8 mouse cellular contexts compared by ENCODE assay signal in genomic region chr14:55659960-55660573, GRCm38 (mm10). TPM values are rescaled to one million over a fixed set of nuclear protein-coding genes. Genes with fewer than 3 reads are reported as not detected.
DNase-seq lines count a peak whose midpoint lies in the region; ATAC-seq and TF ChIP-seq lines count a peak whose summit lies in the region.

Gene Mdp1, minus strand, starts transcription at chr14:55660508.

- WGBS in heart, embryonic 13.5 days: 0% methylated on average over 39 of the region's 39 CpGs
- WGBS in liver, embryonic 12.5 days (ENCODE audit: insufficient replicate concordance): under 1% methylated on average over 39 of the region's 39 CpGs

- H3K4me1 ChIP-seq in CH12.LX (ENCODE audit: control insufficient read depth in 1 of 2, insufficient read depth in 2 of 2): peaks cover 0 to 16% of the 10 kb centered on the region in 2 experiments; a peak in 2 of 4 replicates
- H3K4me1 ChIP-seq in heart, embryonic 13.5 days: peaks cover 31% of the 10 kb centered on the region
- H3K4me1 ChIP-seq in liver, embryonic 12.5 days: peaks cover 23% of the 10 kb centered on the region

- dilution Hi-C loops in CH12.LX (cut with MboI; ENCODE audit: extremely low pct_ligation_motif_present, extremely low pct_unique_long_range_greater_than_20kb, low sequenced_read_pairs): no loop called here

- TF ChIP-seq POLR2A in CH12.LX (IDR thresholded peaks at IDR 0.05; ENCODE audit: low read depth, low read length): peak; percentile 73

- peak; percentile 74 for DNase-seq in CH12.LX (ENCODE audit: extremely low read depth)
- DNase-seq in c-Kit-negative CD71-positive TER-119-positive erythroid progenitor cells, embryonic 14.5 days (ENCODE audit: low read depth, low spot score): peak; percentile 71
- DNase-seq in fibroblast of lung, adult 2 months (ENCODE audit: low read depth): peak; percentile 65
- DNase-seq in kidney, postnatal 10 days: peak; percentile 87
- DNase-seq in naive thymus-derived CD4-positive, alpha-beta T cell, adult 2 months (ENCODE audit: low read depth): peak; percentile 86
- DNase-seq in splenic B cell, adult 2 months (ENCODE audit: low read depth, low spot score): peak; percentile 87

- H3K27me3 ChIP-seq in CH12.LX (replicated peaks): no peaks in the 10 kb centered on the region
- no peaks in the 10 kb centered on the region for H3K27me3 ChIP-seq in heart, embryonic 13.5 days (replicated peaks)
- H3K27me3 ChIP-seq in liver, embryonic 12.5 days (replicated peaks): no peaks in the 10 kb centered on the region
- H3K27me3 ChIP-seq in splenic B cell, adult 2 months (ENCODE audit: control insufficient read depth, insufficient read depth, low read length, poor library complexity, severe bottlenecking): no peaks in the 10 kb centered on the region

- TF ChIP-seq RAD21 in CH12.LX (IDR thresholded peaks at IDR 0.05; ENCODE audit: low read depth, low read length): no peak; the same call in 1 of the 2 replicates

- peak within 1 kb of the TSS; percentile 64 to 79 (median 70) for H3K4me3 ChIP-seq in CH12.LX (replicated peaks in 1 of 3; ENCODE audit: low read depth in 2 of 3, low read length in 2 of 3, poor library complexity in 1 of 3)
- peak within 1 kb of the TSS; percentile 85 for H3K4me3 ChIP-seq in heart, embryonic 13.5 days
- H3K4me3 ChIP-seq in liver, embryonic 12.5 days: peak within 1 kb of the TSS; percentile 69

- peak within 1 kb of the TSS; percentile 95 for H3K4me2 ChIP-seq in CH12.LX (ENCODE audit: insufficient read depth, low read depth, poor library complexity, severe bottlenecking)
- H3K4me2 ChIP-seq in heart, embryonic 13.5 days: peak within 1 kb of the TSS; percentile 78
- H3K4me2 ChIP-seq in liver, embryonic 12.5 days: peak within 1 kb of the TSS; percentile 68

- peaks cover 4% of the 10 kb centered on the region for H3K79me2 ChIP-seq in CH12.LX (replicated peaks; ENCODE audit: control insufficient read depth, extremely low read depth, insufficient read depth, poor library complexity, severe bottlenecking)

- in situ Hi-C loops in CH12.LX (cut with MboI; ENCODE audit: low pct_ligation_motif_present, low pct_unique_long_range_greater_than_20kb, low sequenced_read_pairs): no loop called here

- TF ChIP-seq CTCF in CH12.LX (conservative IDR thresholded peaks at IDR 0.05 in 1 of 2, IDR thresholded peaks at IDR 0.05 in 1 of 2; ENCODE audit: low read depth in 2 of 2, low read length in 2 of 2): peak in 1 of 2 experiments; percentile 76; a peak in 2 of 4 replicates

- no peaks in the 10 kb centered on the region for H3K9me3 ChIP-seq in CH12.LX (replicated peaks; ENCODE audit: low read length)
- no peaks in the 10 kb centered on the region for H3K9me3 ChIP-seq in heart, embryonic 13.5 days
- no peaks in the 10 kb centered on the region for H3K9me3 ChIP-seq in liver, embryonic 12.5 days (replicated peaks)

- TF ChIP-seq EP300 in CH12.LX (IDR thresholded peaks at IDR 0.05; ENCODE audit: low read length): no peak

- ATAC-seq in heart, embryonic 13.5 days (ENCODE audit: extremely low read depth, insufficient number of reproducible peaks, low FRiP score, low TSS enrichment): peak; percentile 54; the same call in 1 of the 2 replicates
- peak; percentile 94 for ATAC-seq in liver, embryonic 12.5 days

- peak within 1 kb of the TSS; percentile 87 for H3K9ac ChIP-seq in CH12.LX (ENCODE audit: insufficient read depth, low read depth)
- H3K9ac ChIP-seq in heart, embryonic 13.5 days: peak within 1 kb of the TSS; percentile 90
- H3K9ac ChIP-seq in liver, embryonic 12.5 days: peak within 1 kb of the TSS; percentile 75

- no peak within 1 kb of the TSS for H3K27ac ChIP-seq in CH12.LX (ENCODE audit: insufficient read depth, low read depth)
- H3K27ac ChIP-seq in heart, embryonic 13.5 days (replicated peaks): peak within 1 kb of the TSS; percentile 86
- H3K27ac ChIP-seq in liver, embryonic 12.5 days: peak within 1 kb of the TSS; percentile 70

- peaks cover 21 to 60% of the 10 kb centered on the region in 2 experiments for H3K36me3 ChIP-seq in CH12.LX (replicated peaks in 1 of 2; ENCODE audit: control insufficient read depth in 1 of 2, insufficient read depth in 1 of 2, low read length in 1 of 2)
- H3K36me3 ChIP-seq in heart, embryonic 13.5 days: peaks cover 45% of the 10 kb centered on the region
- H3K36me3 ChIP-seq in liver, embryonic 12.5 days: peaks cover 43% of the 10 kb centered on the region
- H3K36me3 ChIP-seq in splenic B cell, adult 2 months (ENCODE audit: control insufficient read depth, insufficient read depth, low read length, poor library complexity, severe bottlenecking): peaks cover 6% of the 10 kb centered on the region

TF ChIP-seq in CH12.LX, 34 proteins besides CTCF, POLR2A, EP300 and RAD21:
- TF ChIP-seq UBTF (IDR thresholded peaks at IDR 0.05; ENCODE audit: low read depth, low read length): no peak; the same call in 1 of the 2 replicates
- 0 out of 2 replicates have a peak, but pooled peaks have one; percentile 5 for TF ChIP-seq ZNF384 (IDR thresholded peaks at IDR 0.05; ENCODE audit: low read depth, low read length)
- TF ChIP-seq BHLHE40 (IDR thresholded peaks at IDR 0.05; ENCODE audit: low read depth, low read length): no peak
- TF ChIP-seq JUN (IDR thresholded peaks at IDR 0.05; ENCODE audit: insufficient read depth, low read depth, low read length): no peak
- TF ChIP-seq CHD2 (IDR thresholded peaks at IDR 0.05; ENCODE audit: low read length): no peak
- no peak; the same call in 1 of the 2 replicates for TF ChIP-seq IRF4 (IDR thresholded peaks at IDR 0.05; ENCODE audit: low read depth, low read length)
- TF ChIP-seq MYC (IDR thresholded peaks at IDR 0.05; ENCODE audit: low read depth, low read length): no peak
- TF ChIP-seq KAT2A (IDR thresholded peaks at IDR 0.05; ENCODE audit: insufficient replicate concordance, low read length): peak; percentile 48; the same call in 1 of the 2 replicates
- TF ChIP-seq TCF12 (IDR thresholded peaks at IDR 0.05; ENCODE audit: low read depth, low read length): peak; percentile 76; the same call in 1 of the 2 replicates
- peak; percentile 80 for TF ChIP-seq HCFC1 (IDR thresholded peaks at IDR 0.05; ENCODE audit: low read depth, low read length)
- no peak for TF ChIP-seq USF1 (IDR thresholded peaks at IDR 0.05; ENCODE audit: low read depth, low read length)
- TF ChIP-seq MAX (IDR thresholded peaks at IDR 0.05; ENCODE audit: low read length): no peak; the same call in 1 of the 2 replicates
- TF ChIP-seq SIN3A (IDR thresholded peaks at IDR 0.05; ENCODE audit: low read length): peak; percentile 73
- no peak; the same call in 1 of the 2 replicates for TF ChIP-seq MAZ (IDR thresholded peaks at IDR 0.05; ENCODE audit: low read depth, low read length)
- TF ChIP-seq ZC3H11A (IDR thresholded peaks at IDR 0.05; ENCODE audit: low read depth, low read length): no peak
- no peak for TF ChIP-seq ETS1 (conservative IDR thresholded peaks at IDR 0.05; ENCODE audit: low read depth, low read length)
- TF ChIP-seq RCOR1 (conservative IDR thresholded peaks at IDR 0.05; ENCODE audit: low read depth, low read length): no peak
- TF ChIP-seq PAX5 (IDR thresholded peaks at IDR 0.05; ENCODE audit: low read length): no peak
- TF ChIP-seq CHD1 (IDR thresholded peaks at IDR 0.05; ENCODE audit: low read depth, low read length): no peak
- peak; percentile 68; the same call in 1 of the 2 replicates for TF ChIP-seq GABPA (IDR thresholded peaks at IDR 0.05; ENCODE audit: insufficient replicate concordance, low read depth, low read length)
- no peak for TF ChIP-seq MAFK (IDR thresholded peaks at IDR 0.05; ENCODE audit: insufficient replicate concordance, low read length)
- peak; percentile 81 for TF ChIP-seq MXI1 (IDR thresholded peaks at IDR 0.05; ENCODE audit: low read depth, low read length)
- TF ChIP-seq POLR2AphosphoS2 (IDR thresholded peaks at IDR 0.05; ENCODE audit: low read depth, low read length): no peak
- no peak for TF ChIP-seq ZMIZ1 (IDR thresholded peaks at IDR 0.05; ENCODE audit: low read depth, low read length)
- peak; percentile 32 for TF ChIP-seq NRF1 (IDR thresholded peaks at IDR 0.05; ENCODE audit: low read depth, low read length)
- peak; percentile 21; the same call in 1 of the 2 replicates for TF ChIP-seq SMC3 (IDR thresholded peaks at IDR 0.05; ENCODE audit: low read depth, low read length)
- TF ChIP-seq NELFE (IDR thresholded peaks at IDR 0.05; ENCODE audit: low read depth, low read length): peak; percentile 62; the same call in 1 of the 2 replicates
- TF ChIP-seq MEF2A (IDR thresholded peaks at IDR 0.05; ENCODE audit: borderline replicate concordance, low read depth, low read length): peak; percentile 73
- TF ChIP-seq ZKSCAN1 (IDR thresholded peaks at IDR 0.05; ENCODE audit: borderline replicate concordance, low read depth, low read length): no peak
- 0 out of 2 replicates have a peak, but pooled peaks have one; percentile 45 for TF ChIP-seq TBP (conservative IDR thresholded peaks at IDR 0.05; ENCODE audit: low read depth, low read length)
- TF ChIP-seq ELF1 (IDR thresholded peaks at IDR 0.05; ENCODE audit: low read depth, low read length): peak; percentile 56; the same call in 1 of the 2 replicates
- no peak for TF ChIP-seq USF2 (conservative IDR thresholded peaks at IDR 0.05; ENCODE audit: low read depth, low read length)

RNA-seq across cellular contexts. Expression of gene Mdp1, which starts in this region (rescaled TPM):
- total RNA-seq in CH12.LX (2012; rRNA removed): 25.1 and 25.6 TPM in 2 replicates
- 30.9 and 39.0 TPM in 2 replicates for total RNA-seq in CH12.LX (2014; rRNA removed)
- polyA plus RNA-seq in CH12.LX (2012; ENCODE audit: insufficient read length, low read depth): 23.4 and 26.0 TPM in 2 replicates
- 74.3 and 83.3 TPM in 2 replicates for polyA plus RNA-seq in heart, embryonic 13.5 days (2015; fragmentation: Nextera tagmentation; extraction: Ambion mirVana)
- polyA plus RNA-seq in liver, embryonic 12.5 days (2016; fragmentation: Nextera tagmentation; extraction: Ambion mirVana): 27.5 and 28.1 TPM in 2 replicates
